ENCODE assay signal across 17 mouse cellular contexts in the genomic region with DNA sequence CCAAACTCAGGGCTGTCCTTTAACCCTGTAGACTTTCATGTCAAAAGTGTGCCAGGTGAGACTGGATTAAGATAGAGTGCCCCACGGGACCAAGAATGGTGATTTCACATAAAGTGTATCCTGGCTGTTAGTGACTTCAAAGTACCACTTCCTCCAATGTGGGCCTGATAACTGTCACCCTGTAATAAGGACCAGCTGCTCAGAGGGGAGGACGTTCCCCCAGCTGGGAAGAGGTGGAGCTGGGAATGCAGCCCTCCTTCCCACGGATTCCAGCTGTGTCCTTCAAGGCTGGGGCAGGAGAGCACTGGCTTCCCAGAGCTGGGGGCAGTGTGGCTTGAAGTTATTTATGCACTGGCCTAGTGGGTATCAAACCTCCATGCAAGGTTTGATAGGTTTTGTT.
DNase-seq lines count a peak whose midpoint lies in the region; ATAC-seq and TF ChIP-seq lines count a peak whose summit lies in the region.
"Had no signal": no experiment of that assay in that cellular context is flagged by ENCODE, and none has a peak within 500 bp of the region (broad histone marks: within the 10 kb centered on the region; RNA-seq: fewer than 3 reads in every experiment).

No protein-coding gene starts in this region.

- H3K27ac ChIP-seq in kidney, postnatal 0 days = no peak overlapping the region
- H3K27ac ChIP-seq in midbrain, embryonic 11.5 days (ENCODE audit: low read depth, low read length) = no peak overlapping the region
- no peak overlapping the region for H3K27ac ChIP-seq in midbrain, embryonic 10.5 days (replicated peaks)
- H3K27ac ChIP-seq in embryonic facial prominence, embryonic 14.5 days (replicated peaks; ENCODE audit: low read depth, low read length) = no peak overlapping the region
- H3K27ac ChIP-seq: forebrain, embryonic 12.5 days; limb, embryonic 13.5 days; liver, embryonic 13.5 days; midbrain, embryonic 12.5 days had no signal

- no peaks in the 10 kb centered on the region for H3K36me3 ChIP-seq in kidney, postnatal 0 days (ENCODE audit: insufficient read depth, low read length)
- no peaks in the 10 kb centered on the region for H3K36me3 ChIP-seq in midbrain, embryonic 11.5 days (ENCODE audit: control insufficient read depth, insufficient read depth, low read length)
- no peaks in the 10 kb centered on the region for H3K36me3 ChIP-seq in midbrain, embryonic 10.5 days
- no peaks in the 10 kb centered on the region for H3K36me3 ChIP-seq in embryonic facial prominence, embryonic 14.5 days (ENCODE audit: control insufficient read depth, insufficient read depth, low read length)
- H3K36me3 ChIP-seq: forebrain, embryonic 12.5 days; limb, embryonic 13.5 days; liver, embryonic 13.5 days; midbrain, embryonic 12.5 days had no signal

- no peak overlapping the region for H3K4me2 ChIP-seq in kidney, postnatal 0 days (ENCODE audit: low read length)
- H3K4me2 ChIP-seq in midbrain, embryonic 11.5 days = no peak overlapping the region
- H3K4me2 ChIP-seq in embryonic facial prominence, embryonic 14.5 days (ENCODE audit: low read depth, low read length) = no peak overlapping the region
- H3K4me2 ChIP-seq: forebrain, embryonic 12.5 days; limb, embryonic 13.5 days; liver, embryonic 13.5 days; midbrain, embryonic 12.5 days had no signal

- H3K9me3 ChIP-seq in kidney, postnatal 0 days (replicated peaks; ENCODE audit: low read length) = no peaks in the 10 kb centered on the region; the same call in 1 of the 2 replicates
- peaks cover 6% of the 10 kb centered on the region; the same call in 1 of the 2 replicates for H3K9me3 ChIP-seq in midbrain, embryonic 11.5 days (ENCODE audit: control insufficient read depth, low read length)
- peaks cover 23% of the 10 kb centered on the region for H3K9me3 ChIP-seq in midbrain, embryonic 10.5 days (replicated peaks)
- H3K9me3 ChIP-seq in embryonic facial prominence, embryonic 14.5 days (ENCODE audit: control insufficient read depth, low read length) = peaks cover 18% of the 10 kb centered on the region

- no peaks in the 10 kb centered on the region for H3K4me1 ChIP-seq in kidney, postnatal 0 days (replicated peaks; ENCODE audit: insufficient read depth, low read length)
- no peaks in the 10 kb centered on the region for H3K4me1 ChIP-seq in midbrain, embryonic 11.5 days (ENCODE audit: control insufficient read depth, insufficient read depth, low read length)
- H3K4me1 ChIP-seq in midbrain, embryonic 10.5 days = no peaks in the 10 kb centered on the region
- H3K4me1 ChIP-seq in embryonic facial prominence, embryonic 14.5 days (ENCODE audit: control insufficient read depth, insufficient read depth, low read length) = no peaks in the 10 kb centered on the region
- H3K4me1 ChIP-seq: forebrain, embryonic 12.5 days; limb, embryonic 13.5 days; liver, embryonic 13.5 days; midbrain, embryonic 12.5 days had no signal

- no peak overlapping the region for H3K9ac ChIP-seq in kidney, postnatal 0 days (ENCODE audit: low read depth, low read length)
- H3K9ac ChIP-seq in midbrain, embryonic 11.5 days (ENCODE audit: low read length) = no peak overlapping the region
- no peak overlapping the region for H3K9ac ChIP-seq in embryonic facial prominence, embryonic 14.5 days (ENCODE audit: low read depth, low read length)
- H3K9ac ChIP-seq: forebrain, embryonic 12.5 days; limb, embryonic 13.5 days; liver, embryonic 13.5 days; midbrain, embryonic 12.5 days had no signal

- ATAC-seq in kidney, postnatal 0 days (replicated peaks; ENCODE audit: low FRiP score, low read depth) = no peak
- no peak for ATAC-seq in midbrain, embryonic 11.5 days (ENCODE audit: low FRiP score)
- no peak for ATAC-seq in embryonic facial prominence, embryonic 14.5 days (ENCODE audit: low read depth)

- H3K4me3 ChIP-seq in kidney, postnatal 0 days (replicated peaks; ENCODE audit: low read depth, low read length) = no peak overlapping the region
- H3K4me3 ChIP-seq in midbrain, embryonic 11.5 days (ENCODE audit: low read depth, low read length) = no peak overlapping the region
- H3K4me3 ChIP-seq in midbrain, embryonic 10.5 days = no peak overlapping the region
- H3K4me3 ChIP-seq in embryonic facial prominence, embryonic 14.5 days (ENCODE audit: low read depth, low read length) = no peak overlapping the region
- H3K4me3 ChIP-seq: forebrain, embryonic 12.5 days; limb, embryonic 13.5 days; liver, embryonic 13.5 days; midbrain, embryonic 12.5 days had no signal

- no peak for TF ChIP-seq CTCF in kidney, postnatal 0 days (IDR thresholded peaks at IDR 0.05; ENCODE audit: low read depth)

- DNase-seq in kidney, postnatal 0 days (ENCODE audit: low spot score) = peak; percentile 59
- no peak for DNase-seq in kidney, adult 11 months
- peak; percentile 54 for DNase-seq in midbrain, embryonic 11.5 days (ENCODE audit: low spot score, missing footprints)
- DNase-seq in midbrain, embryonic 10.5 days (ENCODE audit: low spot score) = no peak
- peak; percentile 13 for DNase-seq in embryonic facial prominence, embryonic 14.5 days (ENCODE audit: low spot score)
- DNase-seq in mesoderm, embryonic 11.5 days (ENCODE audit: low read depth, low spot score) = peak; percentile 34
- DNase-seq in right cerebral cortex, postnatal 10 days (ENCODE audit: low spot score in 2 of 2) = no peak
- DNase-seq: cerebellum, adult 8-10 months; gastrocnemius, postnatal 14 days; heart, adult 18-20 months; liver, embryonic 13.5 days; retina, postnatal 1 day; right cerebral cortex, postnatal 4 days; thymus, postnatal 14 days had no signal

- 12% methylated on average over 3 of the region's 3 CpGs for WGBS in kidney, postnatal 0 days
- WGBS in midbrain, embryonic 11.5 days = 46% methylated on average over 3 of the region's 3 CpGs
- WGBS in midbrain, embryonic 10.5 days = 49% methylated on average over 3 of the region's 3 CpGs
- 19% methylated on average over 3 of the region's 3 CpGs for WGBS in embryonic facial prominence, embryonic 14.5 days

- no peaks in the 10 kb centered on the region for H3K27me3 ChIP-seq in kidney, postnatal 0 days (ENCODE audit: insufficient read depth, low read length)
- H3K27me3 ChIP-seq in midbrain, embryonic 11.5 days (ENCODE audit: control insufficient read depth, insufficient read depth, low read length) = no peaks in the 10 kb centered on the region
- no peaks in the 10 kb centered on the region for H3K27me3 ChIP-seq in midbrain, embryonic 10.5 days (ENCODE audit: low read depth, poor library complexity, severe bottlenecking)
- no peaks in the 10 kb centered on the region for H3K27me3 ChIP-seq in embryonic facial prominence, embryonic 14.5 days (replicated peaks; ENCODE audit: control insufficient read depth, insufficient read depth, low read length)
- H3K27me3 ChIP-seq: forebrain, embryonic 12.5 days; limb, embryonic 13.5 days; liver, embryonic 13.5 days; midbrain, embryonic 12.5 days had no signal

Comparison
In these comparisons a context has a peak if more than half of its experiments do, and no peak if none do; other contexts are left out.
1. DNase-seq: peak in kidney, postnatal 0 days (single experiment), midbrain, embryonic 11.5 days (single experiment), embryonic facial prominence, embryonic 14.5 days (single experiment) and mesoderm, embryonic 11.5 days (single experiment); none in kidney, adult 11 months (single experiment), midbrain, embryonic 10.5 days (single experiment) and right cerebral cortex, postnatal 10 days (0 of 2).